Mouse (Mus musculus): ENCODE measurements around the gene Gm8897.
"Not testable (repeated sequence)": the region's sequence is repeated elsewhere in the genome, so short reads cannot be mapped to it uniquely, and the experiment has no call there.

The Gm8897 gene

GRCm38 (mm10) chr5:11416118-11416517 lies at the start of gene Gm8897:
Gene Gm8897, plus strand, starts transcription at chr5:11416418.
- DNase-seq (ENCODE audit: low spot score), result not testable (repeated sequence)

- DNase-seq (ENCODE audit: low spot score), result not testable (repeated sequence)
These were observed 473 bp downstream of the Gm8897 start for GRCm38 (mm10) chr5:11416691-11417090.

Measured in ovary, postnatal 10 days (tissue).